Mouse (Mus musculus) activated CD4-positive, CD25-positive, alpha-beta regulatory T cell, adult 4 months (primary cell): Measurements from ENCODE around the gene A730071L15Rik. TPM values are rescaled to one million over a fixed set of nuclear protein-coding genes. Genes with fewer than 3 reads are reported as not detected.

ENCODE experiments used
- ATAC-seq: one replicate; pipeline ENCODE4 v1.8.0; 2017
- polyA plus RNA-seq, 2 experiments: library from polyadenylated mRNA; unstranded; fragments of 100-300 nt; shearing (Covaris generic); gene quantifications; one replicate each; pipeline ENCODE4 v1.2.1; 2017

Gene A730071L15Rik
- not detected for polyA plus RNA-seq

- ATAC-seq: no peak
These were observed at the start of gene A730071L15Rik for GRCm38 (mm10) chr11:6199410-6200086. A730071L15Rik (plus strand) TSS chr11:6200029.

DNA sequence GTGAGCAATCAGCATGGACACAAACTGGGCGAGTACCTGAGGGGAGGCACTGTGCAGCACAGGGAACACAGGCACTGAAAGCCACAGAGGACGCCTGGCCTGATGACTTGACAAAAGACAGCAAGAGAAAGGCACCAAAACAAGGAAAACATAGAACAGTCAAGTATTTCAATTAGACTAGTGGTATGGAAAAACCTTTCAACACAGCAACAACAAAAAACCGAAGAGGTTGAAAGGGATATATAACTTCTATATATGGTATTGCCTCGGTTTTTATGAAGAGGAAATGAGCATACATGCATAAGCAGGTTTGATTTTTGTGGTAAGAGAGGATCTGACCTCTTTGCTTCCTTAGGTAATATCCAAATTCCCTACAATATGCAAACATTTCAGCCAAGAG is 47.0 kb upstream of the A730071L15Rik start:
- peak; percentile 70 for ATAC-seq

GRCm38 (mm10) chr11:6154211-6154701 is 45.6 kb upstream of the A730071L15Rik start:
- no peak for ATAC-seq

DNA sequence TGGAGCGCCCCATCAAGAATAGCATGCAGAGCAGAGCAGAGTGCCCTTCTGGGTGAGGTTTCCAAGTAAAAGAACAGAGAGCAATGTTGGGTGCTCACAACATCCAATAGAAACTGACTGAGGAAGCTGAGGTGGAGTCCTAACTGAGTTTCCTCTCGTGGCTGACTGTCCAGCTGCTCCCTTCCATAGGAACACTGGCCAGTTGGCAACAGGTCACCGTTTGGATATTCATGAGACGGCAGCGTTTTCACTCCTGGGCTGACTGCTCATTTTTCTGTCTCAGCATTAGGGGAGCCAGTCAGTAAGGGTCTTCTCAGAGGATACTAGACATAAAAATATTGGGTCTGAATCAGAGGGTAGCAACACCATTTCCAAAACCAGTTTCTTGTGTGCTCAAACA is 43.2 kb upstream of the A730071L15Rik start:
- no peak for ATAC-seq

DNA sequence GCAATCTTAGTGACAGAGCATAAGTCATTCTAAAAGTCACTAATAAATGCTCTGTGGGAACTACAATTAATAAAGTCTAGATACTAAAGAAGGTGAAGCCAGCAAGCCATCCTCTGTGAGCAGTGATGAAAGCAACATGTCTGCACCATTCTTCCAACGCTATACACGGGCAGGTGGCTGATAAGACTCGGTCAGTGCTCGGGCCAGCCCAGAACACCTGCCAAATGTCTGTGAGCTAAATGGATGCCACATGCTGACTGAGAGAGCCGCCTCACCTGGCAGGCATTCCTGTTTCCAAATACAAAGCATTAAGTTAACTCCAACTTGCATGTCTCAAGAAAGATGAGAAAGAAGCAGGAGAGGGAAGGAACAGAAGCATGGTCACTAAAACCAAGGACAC is 42.7 kb upstream of the A730071L15Rik start:
- ATAC-seq: no peak

GRCm38 (mm10) chr11:6158515-6158914 is 41.3 kb upstream of the A730071L15Rik start:
- no peak for ATAC-seq

DNA sequence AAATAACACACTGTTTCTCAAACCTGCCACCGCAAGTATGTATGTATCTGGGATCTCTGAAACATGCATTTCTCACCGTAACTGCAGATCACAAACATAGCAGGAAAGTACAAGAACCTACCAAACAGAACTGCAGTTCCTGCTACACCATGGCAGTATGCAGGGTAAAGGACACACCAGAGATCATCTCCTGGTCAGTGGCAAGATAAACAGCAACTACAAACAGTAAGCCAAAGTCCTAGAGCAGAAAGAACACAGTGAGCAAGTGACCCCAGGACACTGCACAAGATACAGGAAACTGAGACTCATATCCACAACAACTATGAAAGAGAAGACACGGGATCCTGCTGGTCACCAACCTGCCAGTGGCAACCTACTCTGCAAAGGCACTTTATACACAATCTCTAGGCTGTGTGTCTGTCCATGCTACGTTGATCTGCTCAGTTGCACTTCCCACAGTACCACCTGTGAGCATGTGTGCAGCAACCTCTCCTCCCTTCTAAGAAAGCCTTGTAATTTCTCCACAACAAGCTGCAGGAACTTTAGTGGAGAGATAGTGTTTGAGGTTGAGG is 40.0 kb upstream of the A730071L15Rik start:
- ATAC-seq: no peak

DNA sequence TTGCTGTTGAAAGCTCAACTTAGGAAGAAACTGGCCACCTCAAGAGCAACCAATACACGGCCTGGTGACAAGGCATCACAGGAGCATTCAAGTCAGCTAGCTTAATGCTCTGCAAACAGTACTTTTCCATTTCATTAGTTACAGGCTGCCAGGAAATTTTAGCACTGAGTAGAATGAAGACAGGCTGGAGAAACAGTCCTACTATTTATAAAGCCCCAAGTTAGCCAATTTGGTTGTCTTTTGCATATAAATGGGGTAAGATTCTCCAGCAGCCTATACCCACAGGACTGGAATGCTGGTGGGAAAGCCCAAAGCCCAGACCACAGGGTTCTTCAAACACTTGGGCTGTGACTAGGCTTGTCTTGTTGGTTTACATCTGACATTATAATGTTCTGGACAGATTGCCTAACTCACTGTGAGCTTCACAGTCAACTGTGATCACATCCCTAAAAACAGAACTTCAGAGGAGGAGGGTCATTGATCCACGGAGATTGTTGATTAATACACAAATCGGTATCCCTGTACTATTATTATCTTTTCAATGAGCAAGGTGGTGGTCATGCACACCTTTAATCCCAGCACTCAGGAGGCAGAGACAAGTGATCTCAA is 39.1 kb upstream of the A730071L15Rik start:
- no peak for ATAC-seq

DNA sequence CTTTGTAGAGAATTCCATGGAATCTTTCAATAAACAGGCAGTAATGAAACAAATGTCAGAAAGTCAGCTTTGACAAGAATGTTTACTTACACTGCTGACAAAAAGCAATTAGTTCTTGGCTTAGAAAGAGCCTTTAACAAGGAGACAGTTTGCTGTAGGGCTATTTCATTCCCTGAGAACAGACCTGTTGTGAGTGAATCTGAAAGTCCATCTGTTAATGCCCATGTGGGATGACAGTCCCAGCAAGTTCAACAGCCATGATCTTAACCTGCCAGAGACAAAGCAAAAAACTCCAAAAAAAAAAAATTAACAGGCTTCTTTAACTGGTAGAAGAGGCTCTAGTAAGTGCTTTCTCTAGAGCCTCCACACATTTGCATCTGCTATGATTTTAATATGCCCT is 38.3 kb upstream of the A730071L15Rik start:
- ATAC-seq: no peak

- no peak for ATAC-seq
These were observed 36.8 kb upstream of the A730071L15Rik start for GRCm38 (mm10) chr11:6163062-6163461.

DNA sequence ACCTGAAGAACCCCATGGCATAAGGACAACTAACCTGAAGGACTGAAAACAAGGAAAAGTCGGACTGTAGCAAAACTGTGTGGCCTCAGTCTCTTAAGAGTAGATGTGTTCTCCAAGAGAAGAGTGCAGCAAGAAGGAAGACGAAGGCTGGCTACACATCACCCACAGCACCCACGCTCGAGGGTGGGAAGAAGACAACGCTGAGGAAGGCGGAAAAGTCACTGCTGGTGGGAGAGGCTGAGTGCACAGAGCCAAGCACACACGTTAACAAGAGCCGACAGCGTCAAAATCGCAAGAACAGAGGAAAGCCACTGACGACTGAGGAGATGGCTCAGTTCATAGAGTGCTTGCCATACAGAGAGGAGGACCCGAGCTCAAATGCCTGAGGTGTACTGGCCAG is 36.1 kb upstream of the A730071L15Rik start:
- no peak for ATAC-seq

DNA sequence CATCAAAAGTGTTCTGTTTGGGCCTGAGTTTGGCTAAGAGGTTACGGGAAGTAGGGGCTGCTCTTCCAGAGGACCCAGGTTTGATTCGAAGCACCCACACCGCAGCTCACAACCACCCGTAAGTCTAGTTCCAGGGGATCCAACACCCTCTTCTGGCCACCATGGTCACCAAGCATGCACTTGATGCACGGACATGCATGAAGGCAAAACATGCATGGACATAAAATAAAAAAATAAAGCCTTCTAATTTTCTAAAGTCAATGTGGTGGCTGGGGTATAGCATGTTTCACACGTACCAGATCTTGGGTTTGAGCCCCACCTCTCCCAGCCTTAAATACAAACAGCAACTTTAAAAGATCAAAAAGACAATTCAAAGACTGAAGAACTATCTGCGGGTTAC is 35.0 kb upstream of the A730071L15Rik start:
- no peak for ATAC-seq

- ATAC-seq: no peak
These were observed 34.3 kb upstream of the A730071L15Rik start for GRCm38 (mm10) chr11:6165391-6166081.

GRCm38 (mm10) chr11:6166351-6166750 is 33.5 kb upstream of the A730071L15Rik start:
- ATAC-seq: no peak

DNA sequence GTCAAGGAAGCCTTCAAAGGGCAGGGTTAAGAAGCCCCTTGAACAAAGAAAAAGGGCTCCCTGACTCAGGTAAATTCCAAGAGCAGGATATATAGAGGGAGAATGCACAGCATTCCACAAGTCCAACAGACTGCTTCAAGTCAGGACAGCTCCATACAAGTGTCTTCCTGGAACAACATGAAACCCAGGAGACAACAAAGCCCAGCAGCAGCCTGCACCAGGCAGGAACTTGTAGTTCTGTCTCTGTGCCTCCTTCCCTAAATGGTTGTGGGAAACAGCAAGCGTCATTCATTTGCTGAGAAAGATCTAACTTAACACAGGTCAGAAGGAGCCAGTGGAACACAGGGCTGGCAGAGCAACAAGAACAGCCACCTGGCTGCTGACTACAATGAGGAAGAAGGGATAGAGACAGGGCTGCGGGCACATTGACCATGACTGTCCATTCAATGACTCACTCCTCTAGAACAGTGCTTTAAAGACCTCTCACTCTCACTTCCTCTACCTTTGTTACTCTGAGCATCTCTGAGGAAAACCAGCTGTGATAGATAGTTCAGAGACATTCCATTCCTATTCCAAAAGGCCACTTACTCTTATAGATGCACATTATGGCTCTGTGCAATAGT is 30.7 kb upstream of the A730071L15Rik start:
- ATAC-seq: no peak

DNA sequence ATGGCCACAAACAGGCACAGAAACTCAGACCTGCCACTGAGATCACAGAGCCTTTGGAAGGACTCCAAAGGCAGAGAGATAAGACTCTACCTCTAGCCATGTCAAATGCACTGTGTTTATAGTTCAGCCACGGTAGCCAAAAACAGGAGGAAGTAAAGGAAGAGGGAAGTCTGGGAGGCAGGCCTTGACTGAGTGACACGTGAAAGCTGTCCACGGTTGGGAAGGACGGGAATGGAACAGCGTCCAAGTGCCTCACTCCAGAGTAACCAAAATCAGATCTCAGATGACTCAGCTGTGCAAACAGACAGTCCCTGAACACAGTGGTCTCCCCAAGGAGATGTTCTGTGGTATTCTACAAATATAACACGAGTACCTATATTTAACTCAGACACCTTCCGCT is 25.1 kb upstream of the A730071L15Rik start:
- no peak for ATAC-seq

- ATAC-seq: no peak
These were observed 24.3 kb upstream of the A730071L15Rik start for GRCm38 (mm10) chr11:6175506-6175905.

DNA sequence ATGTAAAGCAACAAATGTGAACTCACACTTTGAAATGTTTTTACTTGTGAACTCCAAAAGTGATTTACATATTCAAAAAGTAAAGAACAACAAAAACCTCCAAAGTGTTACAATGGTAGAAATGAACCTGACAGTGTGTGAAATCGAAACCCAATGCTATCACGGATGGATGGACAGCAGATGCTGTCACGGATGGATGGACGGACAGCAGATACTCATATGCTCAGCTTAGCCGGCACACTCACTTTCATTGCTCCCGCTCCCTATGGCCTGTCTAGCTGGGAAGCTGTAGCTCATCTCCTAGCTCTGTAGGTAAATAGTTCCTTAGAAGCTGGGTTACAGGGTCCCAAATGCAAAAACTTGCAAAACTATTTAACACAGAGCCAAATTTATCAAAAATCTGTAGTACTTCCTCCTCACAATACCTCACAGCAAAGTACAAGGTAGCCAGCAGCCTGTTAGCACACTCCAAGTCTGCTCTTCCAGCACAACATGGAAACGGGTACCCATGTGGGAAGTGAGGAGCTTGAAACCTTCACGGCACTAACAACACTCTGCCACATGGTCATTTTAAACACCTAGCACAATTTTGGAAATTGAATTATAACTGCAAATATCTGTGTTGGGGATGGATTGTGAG is 21.9 kb upstream of the A730071L15Rik start:
- ATAC-seq: no peak

DNA sequence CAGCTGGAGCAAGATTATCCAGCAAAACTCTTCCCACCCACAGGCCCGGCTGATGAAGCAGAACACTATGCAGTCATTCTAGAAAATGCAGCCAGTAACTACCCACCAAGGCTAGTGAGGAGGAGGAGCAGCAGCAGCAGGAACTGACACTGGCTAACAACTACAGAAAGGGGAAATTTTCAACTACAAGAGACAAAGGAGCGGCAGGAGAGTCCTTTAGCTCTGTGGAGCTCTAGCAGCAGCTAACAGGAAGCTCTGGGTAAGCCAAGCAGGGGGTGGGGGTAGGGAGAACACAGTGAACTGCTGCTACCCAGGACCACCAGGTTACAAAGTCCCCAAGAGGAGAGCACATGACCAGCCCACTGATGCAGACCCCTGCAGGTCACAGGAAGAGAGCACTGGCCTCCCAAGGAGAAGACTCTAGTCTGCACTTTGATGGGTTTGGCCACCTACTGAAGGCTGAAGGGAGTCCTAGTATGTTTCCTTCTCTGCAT is 21.1 kb upstream of the A730071L15Rik start:
- peak; percentile 80 for ATAC-seq

- peak; percentile 12 for ATAC-seq
These were observed 20.6 kb upstream of the A730071L15Rik start for GRCm38 (mm10) chr11:6179194-6179593.

DNA sequence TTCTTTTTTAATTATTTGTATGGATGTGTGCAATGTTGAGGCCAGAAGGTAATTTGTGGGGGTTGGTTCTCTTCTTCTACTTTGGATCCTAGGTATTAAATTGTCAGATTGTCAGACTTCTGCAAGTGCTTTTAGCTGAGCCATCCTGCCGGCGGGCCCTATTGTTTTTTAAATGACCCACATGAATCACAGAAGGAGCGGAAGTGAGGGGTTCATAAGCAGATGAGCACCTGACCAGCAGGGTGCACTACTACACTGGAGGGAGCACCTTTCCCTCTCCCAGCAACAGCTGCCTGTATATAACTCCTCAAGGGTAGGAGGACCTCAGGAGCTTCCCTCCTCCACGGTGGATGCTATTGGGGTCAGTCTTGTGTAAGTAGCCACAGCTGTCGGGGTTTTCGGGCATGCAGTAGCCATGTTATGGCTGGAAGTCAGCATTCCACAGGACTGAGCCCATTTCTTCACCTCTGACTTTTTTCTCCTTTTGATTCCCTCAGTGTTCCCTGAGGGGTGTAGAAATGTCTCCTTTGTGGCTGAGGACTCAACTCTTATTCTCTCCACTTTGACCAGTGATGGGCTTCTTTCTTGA is 18.9 kb upstream of the A730071L15Rik start:
- peak; percentile 32 for ATAC-seq

- no peak for ATAC-seq
These were observed 16.6 kb upstream of the A730071L15Rik start for GRCm38 (mm10) chr11:6183246-6183645.
